In the genomic region with DNA sequence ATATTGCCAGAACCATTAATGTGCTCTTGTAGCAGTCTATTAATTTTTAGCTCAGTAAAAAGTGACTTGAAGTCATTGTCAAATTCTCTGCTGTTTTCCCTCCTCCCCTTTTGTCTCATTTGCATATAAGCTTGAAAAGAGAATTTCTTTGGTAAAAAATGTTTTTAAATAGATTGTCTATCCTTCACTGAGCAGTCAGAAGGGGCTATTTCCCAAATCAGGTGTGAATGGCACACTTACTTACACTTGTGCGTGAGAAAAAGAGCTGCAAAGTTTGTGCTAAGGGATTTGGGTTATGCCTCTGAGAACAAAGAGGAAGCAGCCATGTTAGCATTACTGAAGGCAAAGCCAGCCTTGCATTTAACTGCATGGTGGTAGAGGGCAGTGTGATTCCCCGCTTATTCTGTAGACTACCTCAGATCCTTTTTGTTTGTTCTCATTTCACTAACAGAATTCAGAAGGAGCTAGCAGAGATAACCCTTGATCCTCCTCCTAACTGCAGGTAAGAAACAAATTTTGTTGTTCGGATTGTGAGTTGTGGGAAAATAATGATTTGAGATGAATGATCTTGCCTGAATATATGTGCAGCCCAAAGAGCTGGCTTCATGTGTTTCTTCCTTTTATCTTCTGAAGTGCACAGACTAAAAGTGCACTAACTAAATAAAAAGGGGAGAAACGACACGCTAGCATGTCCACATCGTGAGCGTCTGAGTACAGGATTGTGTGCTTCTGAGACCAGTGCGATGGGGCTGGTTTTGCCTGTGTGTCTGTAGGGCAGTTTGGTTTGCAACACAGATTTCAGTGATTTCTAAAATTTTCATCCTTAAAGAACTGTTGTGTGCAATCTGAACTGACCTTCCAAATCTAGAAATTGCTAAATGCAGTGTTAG, we compare ENCODE assay signal across 8 mouse cellular contexts. TPM values are rescaled to one million over a fixed set of nuclear protein-coding genes. Genes with fewer than 3 reads are reported as not detected.
DNase-seq lines count a peak whose midpoint lies in the region; ATAC-seq lines count a peak whose summit lies in the region.

No protein-coding gene starts in this region.

- H3K36me3 ChIP-seq in kidney, embryonic 14.5 days (ENCODE audit: control insufficient read depth, insufficient read depth, low read length), result peaks cover 8% of the 10 kb centered on the region; the same call in 1 of the 2 replicates
- H3K36me3 ChIP-seq in forebrain, embryonic 16.5 days (ENCODE audit: control insufficient read depth, insufficient read depth), result no peaks in the 10 kb centered on the region
- H3K36me3 ChIP-seq in intestine, embryonic 16.5 days (ENCODE audit: control insufficient read depth, insufficient read depth, low read length), result no peaks in the 10 kb centered on the region

- H3K27ac ChIP-seq in kidney, embryonic 14.5 days (ENCODE audit: low read depth, low read length), result peak overlapping the region; percentile 63; the same call in 1 of the 2 replicates
- peak overlapping the region; percentile 78 for H3K27ac ChIP-seq in forebrain, embryonic 16.5 days (ENCODE audit: low read length)
- no peak overlapping the region for H3K27ac ChIP-seq in intestine, embryonic 16.5 days (ENCODE audit: low read length)

- peaks cover 32% of the 10 kb centered on the region for H3K4me1 ChIP-seq in kidney, embryonic 14.5 days (ENCODE audit: control insufficient read depth, insufficient read depth, low read length)
- H3K4me1 ChIP-seq in forebrain, embryonic 16.5 days (replicated peaks; ENCODE audit: control insufficient read depth, insufficient read depth, low read length), result peaks cover 31% of the 10 kb centered on the region
- peaks cover 20% of the 10 kb centered on the region for H3K4me1 ChIP-seq in intestine, embryonic 16.5 days (ENCODE audit: control insufficient read depth, insufficient read depth, low read length)

- peak overlapping the region; percentile 99 for H3K9ac ChIP-seq in kidney, embryonic 14.5 days (ENCODE audit: low read depth, low read length)
- H3K9ac ChIP-seq in forebrain, embryonic 16.5 days (replicated peaks; ENCODE audit: low read depth, low read length), result peak overlapping the region; percentile 58
- H3K9ac ChIP-seq in intestine, embryonic 16.5 days (ENCODE audit: low read depth, low read length), result peak overlapping the region; percentile 55; the same call in 1 of the 2 replicates

- no peaks in the 10 kb centered on the region for H3K9me3 ChIP-seq in kidney, embryonic 14.5 days (ENCODE audit: control insufficient read depth, low read length)
- H3K9me3 ChIP-seq in forebrain, embryonic 16.5 days (ENCODE audit: control insufficient read depth, low read length), result no peaks in the 10 kb centered on the region
- H3K9me3 ChIP-seq in intestine, embryonic 16.5 days (ENCODE audit: control insufficient read depth, low read length), result no peaks in the 10 kb centered on the region

- H3K27me3 ChIP-seq in kidney, embryonic 14.5 days (ENCODE audit: control insufficient read depth, insufficient read depth, low read length), result no peaks in the 10 kb centered on the region
- no peaks in the 10 kb centered on the region for H3K27me3 ChIP-seq in forebrain, embryonic 16.5 days (replicated peaks; ENCODE audit: control insufficient read depth, insufficient read depth, low read length)
- H3K27me3 ChIP-seq in intestine, embryonic 16.5 days (replicated peaks; ENCODE audit: control insufficient read depth, insufficient read depth, low read length), result no peaks in the 10 kb centered on the region

- DNase-seq in kidney, adult 9 months, result no peak
- peak; percentile 32 for DNase-seq in T-cell, adult 2 months (ENCODE audit: low spot score)
- DNase-seq in lung, postnatal 25 days (ENCODE audit: low spot score), result peak; percentile 43
- DNase-seq in right cerebral cortex, postnatal 4 days, result peak; percentile 14
- DNase-seq in ovary, postnatal 36 days (ENCODE audit: low spot score), result no peak

- WGBS in kidney, embryonic 14.5 days, result 24% methylated on average over 8 of the region's 8 CpGs
- 5% methylated on average over 8 of the region's 8 CpGs for WGBS in forebrain, embryonic 16.5 days
- 19% methylated on average over 8 of the region's 8 CpGs for WGBS in intestine, embryonic 16.5 days

- peak overlapping the region; percentile 72 for H3K4me3 ChIP-seq in kidney, embryonic 14.5 days (ENCODE audit: low read length)
- peak overlapping the region; percentile 82 for H3K4me3 ChIP-seq in forebrain, embryonic 16.5 days (replicated peaks; ENCODE audit: low read length)
- peak overlapping the region; percentile 6 for H3K4me3 ChIP-seq in intestine, embryonic 16.5 days (ENCODE audit: low read length)

- peak overlapping the region; percentile 58 for H3K4me2 ChIP-seq in kidney, embryonic 14.5 days (replicated peaks; ENCODE audit: low read depth, low read length)
- H3K4me2 ChIP-seq in forebrain, embryonic 16.5 days (ENCODE audit: low read length), result peak overlapping the region; percentile 64
- peak overlapping the region; percentile 51 for H3K4me2 ChIP-seq in intestine, embryonic 16.5 days (ENCODE audit: low read depth, low read length)

- ATAC-seq in kidney, embryonic 14.5 days (ENCODE audit: low FRiP score, low TSS enrichment), result no peak
- peak; percentile 29; the same call in 1 of the 2 replicates for ATAC-seq in forebrain, embryonic 16.5 days
- no peak for ATAC-seq in intestine, embryonic 16.5 days

RNA-seq across cellular contexts. Expression of gene Ube2e3, which starts 4.3 kb away (rescaled TPM):
- polyA plus RNA-seq in kidney, embryonic 14.5 days (2014; fragmentation: Nextera tagmentation; extraction: Ambion mirVana), result 188 and 203 TPM in 2 replicates
- 250 and 261 TPM in 2 replicates for polyA plus RNA-seq in forebrain, embryonic 16.5 days (2015; fragmentation: Nextera tagmentation; extraction: Ambion mirVana)
- 82.0 and 84.7 TPM in 2 replicates for polyA plus RNA-seq in intestine, embryonic 16.5 days (2015; fragmentation: Nextera tagmentation; extraction: Ambion mirVana)

Comparison
In these comparisons a context has a peak if more than half of its experiments do, and no peak if none do; other contexts are left out.
1. H3K4me3 ChIP-seq: peak in every context shown above with its lines; median percentile 82 in forebrain, embryonic 16.5 days; 72 in kidney, embryonic 14.5 days; 6 in intestine, embryonic 16.5 days.
2. DNase-seq: peak in T-cell, adult 2 months (single experiment), lung, postnatal 25 days (single experiment) and right cerebral cortex, postnatal 4 days (single experiment); none in kidney, adult 9 months (single experiment) and ovary, postnatal 36 days (single experiment).
3. Peak in every context shown above with its lines, with median percentiles within 50 percentile points of each other: H3K4me2 ChIP-seq and H3K9ac ChIP-seq.